Mouse (Mus musculus): Measurements from ENCODE around the gene Ltb. TPM values are rescaled to one million over a fixed set of nuclear protein-coding genes. Genes with fewer than 3 reads are reported as not detected.

Gene Ltb
- polyA plus RNA-seq, 1 experiment from 2014 or later, result 0.63 TPM

- 33% methylated on average over 8 of the region's 8 CpGs for WGBS
- Histone ChIP-seq H3K4me3 (replicated peaks) (peak overlapping the region; percentile 99), H3K36me3 (peaks cover 7% of the 10 kb centered on the region), H3K9me3 (replicated peaks) (no peaks in the 10 kb centered on the region), H3K9ac (replicated peaks) (peak overlapping the region; percentile 36), H3K27ac (replicated peaks) (peak overlapping the region; percentile 93), H3K4me1 (peaks cover 36% of the 10 kb centered on the region), H3K4me2 (peak overlapping the region; percentile 66), H3K27me3 (replicated peaks) (no peaks in the 10 kb centered on the region)
- no peak for ATAC-seq (ENCODE audit: low FRiP score)
These were observed 27.7 kb upstream of the Ltb start for GRCm38 (mm10) chr17:35166352-35167035.

GRCm38 (mm10) chr17:35167794-35168193, 26.4 kb upstream of the Ltb start:
- Histone ChIP-seq H3K27ac (replicated peaks) (no peak overlapping the region), H3K4me2 (no peak overlapping the region), H3K9ac (replicated peaks) (no peak overlapping the region), H3K9me3 (replicated peaks) (no peaks in the 10 kb centered on the region), H3K27me3 (replicated peaks) (no peaks in the 10 kb centered on the region), H3K4me1 (peaks cover 23% of the 10 kb centered on the region), H3K4me3 (replicated peaks) (no peak overlapping the region), H3K36me3 (no peaks in the 10 kb centered on the region)
- WGBS, result 88% methylated on average over 7 of the region's 7 CpGs
- no peak for ATAC-seq (ENCODE audit: low FRiP score)

DNA sequence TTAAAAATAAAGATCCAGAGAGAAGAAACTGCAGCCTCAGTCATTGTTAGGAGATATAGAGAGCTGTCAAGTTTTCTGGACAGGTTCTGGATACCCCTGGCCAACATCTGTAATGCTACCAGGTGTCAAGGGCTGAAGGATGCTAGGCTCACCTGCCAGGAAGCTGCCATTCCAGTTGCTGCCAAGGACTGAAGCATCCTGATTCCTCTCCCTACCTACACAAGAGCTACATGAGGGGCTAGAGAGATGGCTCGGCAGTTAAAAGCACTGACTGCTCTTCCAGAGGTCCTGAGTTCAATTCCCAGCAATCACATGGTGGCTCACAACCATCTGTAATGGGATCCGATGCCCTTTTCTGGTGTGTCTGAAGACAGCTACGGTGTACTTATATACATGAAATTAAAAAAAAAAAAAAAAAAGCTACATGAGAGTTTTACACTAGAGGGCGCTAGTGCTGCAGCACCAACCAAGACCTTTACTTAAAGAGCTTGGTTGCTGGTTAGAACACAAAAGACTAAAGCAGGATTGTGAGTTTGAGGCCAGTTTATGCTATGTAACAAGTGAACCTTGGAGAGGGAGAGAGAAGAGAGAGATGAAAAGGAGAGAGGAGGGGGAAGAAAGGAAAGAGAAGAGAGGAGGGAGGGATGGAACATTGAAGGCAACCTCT, 25.6 kb upstream of the Ltb start:
- no peaks in the 10 kb centered on the region for H3K36me3 ChIP-seq
- H3K27ac ChIP-seq (replicated peaks), result peak overlapping the region; percentile 23; the same call in 1 of the 2 replicates
- 20% methylated on average over 4 of the region's 4 CpGs for whole genome bisulfite sequencing

GRCm38 (mm10) chr17:35172445-35173234, 21.6 kb upstream of the Ltb start:
- Histone ChIP-seq H3K36me3 (no peaks in the 10 kb centered on the region), H3K4me2 (no peak overlapping the region), H3K9ac (replicated peaks) (no peak overlapping the region), H3K27ac (replicated peaks) (no peak overlapping the region), H3K4me1 (no peaks in the 10 kb centered on the region; the same call in 1 of the 2 replicates), H3K4me3 (replicated peaks) (no peak overlapping the region), H3K27me3 (replicated peaks) (no peaks in the 10 kb centered on the region), H3K9me3 (replicated peaks) (no peaks in the 10 kb centered on the region)
- ATAC-seq (ENCODE audit: low FRiP score), result no peak
- 74% methylated on average over 11 of the region's 11 CpGs for WGBS

More for the DNA sequence above, 25.6 kb upstream of the Ltb start:
- Histone ChIP-seq H3K27me3 (replicated peaks) (no peaks in the 10 kb centered on the region), H3K4me2 (no peak overlapping the region), H3K4me3 (replicated peaks) (no peak overlapping the region), H3K9ac (replicated peaks) (no peak overlapping the region), H3K9me3 (replicated peaks) (no peaks in the 10 kb centered on the region), H3K4me1 (peaks cover 14% of the 10 kb centered on the region)
- no peak for ATAC-seq (ENCODE audit: low FRiP score)

- no peak overlapping the region for H3K4me2 ChIP-seq
- H3K27ac ChIP-seq (replicated peaks), result no peak overlapping the region
- ATAC-seq (ENCODE audit: low FRiP score), result no peak
- no peak overlapping the region for H3K9ac ChIP-seq (replicated peaks)
- H3K4me3 ChIP-seq (replicated peaks), result no peak overlapping the region
- no peaks in the 10 kb centered on the region for H3K9me3 ChIP-seq (replicated peaks)
- H3K27me3 ChIP-seq (replicated peaks), result no peaks in the 10 kb centered on the region
- H3K36me3 ChIP-seq, result no peaks in the 10 kb centered on the region
- H3K4me1 ChIP-seq, result no peaks in the 10 kb centered on the region
- WGBS, result 79% methylated on average over 3 of the region's 3 CpGs
These were observed 20.9 kb upstream of the Ltb start for GRCm38 (mm10) chr17:35173329-35173728.

DNA sequence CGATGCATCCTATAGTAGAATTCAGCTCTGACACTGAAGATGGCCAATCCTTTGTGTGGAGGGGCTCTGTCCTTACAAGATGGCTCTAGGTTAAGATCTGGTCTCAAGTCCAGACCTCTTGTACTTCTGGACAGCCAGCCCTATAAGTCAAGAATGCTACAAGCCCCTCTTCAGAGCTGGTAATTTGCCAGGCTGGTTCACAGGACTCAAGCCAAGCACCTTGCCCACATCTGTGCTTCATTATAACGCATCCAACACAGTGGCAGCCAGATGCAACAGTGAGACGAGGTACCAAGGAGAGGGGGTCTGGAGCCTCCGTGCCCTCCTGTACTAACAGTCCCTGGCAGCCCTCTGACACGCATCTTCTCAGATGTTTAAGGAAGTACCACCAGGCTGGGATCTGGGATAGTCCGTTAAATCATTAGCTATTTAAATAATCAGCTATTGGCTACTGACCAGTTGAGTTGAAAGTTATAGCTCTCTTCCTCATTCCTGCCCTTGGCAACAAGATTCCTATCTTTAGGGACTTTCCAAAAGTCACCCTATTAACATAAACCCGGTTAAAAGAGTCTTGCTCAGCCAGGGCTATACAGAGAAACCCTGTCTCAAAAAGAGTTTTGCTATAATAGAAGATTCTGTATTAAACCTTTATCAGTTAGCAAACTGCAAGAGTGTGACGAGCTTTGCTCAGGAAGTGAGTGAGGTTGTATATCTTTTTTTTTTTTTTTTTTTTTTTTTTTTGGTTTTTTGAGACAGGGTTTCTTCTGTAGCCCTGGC, 19.9 kb upstream of the Ltb start:
- ATAC-seq (ENCODE audit: low FRiP score), result no peak
- Histone ChIP-seq H3K4me1 (no peaks in the 10 kb centered on the region), H3K27me3 (replicated peaks) (no peaks in the 10 kb centered on the region), H3K9me3 (replicated peaks) (no peaks in the 10 kb centered on the region), H3K4me2 (no peak overlapping the region), H3K9ac (replicated peaks) (no peak overlapping the region), H3K36me3 (no peaks in the 10 kb centered on the region), H3K4me3 (replicated peaks) (no peak overlapping the region), H3K27ac (replicated peaks) (no peak overlapping the region)
- WGBS, result 78% methylated on average over 8 of the region's 8 CpGs

- 85% methylated on average over 6 of the region's 6 CpGs for WGBS
- H3K27me3 ChIP-seq (replicated peaks), result no peaks in the 10 kb centered on the region
- no peak overlapping the region for H3K27ac ChIP-seq (replicated peaks)
- no peaks in the 10 kb centered on the region for H3K4me1 ChIP-seq
- no peak overlapping the region for H3K9ac ChIP-seq (replicated peaks)
- no peak overlapping the region for H3K4me2 ChIP-seq
- H3K4me3 ChIP-seq (replicated peaks), result no peak overlapping the region
- no peaks in the 10 kb centered on the region for H3K36me3 ChIP-seq
- H3K9me3 ChIP-seq (replicated peaks), result no peaks in the 10 kb centered on the region
- no peak for ATAC-seq (ENCODE audit: low FRiP score)
These were observed 18.9 kb upstream of the Ltb start for GRCm38 (mm10) chr17:35175382-35175781.

- no peak within 1 kb of the TSS for H3K4me3 ChIP-seq (replicated peaks)
- H3K27ac ChIP-seq (replicated peaks), result no peak within 1 kb of the TSS
- H3K9me3 ChIP-seq (replicated peaks), result no peaks in the 10 kb centered on the region
- 51% methylated on average over 2 of the region's 2 CpGs for WGBS
- no peaks in the 10 kb centered on the region for H3K27me3 ChIP-seq (replicated peaks)
- H3K4me1 ChIP-seq, result no peaks in the 10 kb centered on the region
- no peak within 1 kb of the TSS for H3K4me2 ChIP-seq
- H3K9ac ChIP-seq (replicated peaks), result no peak within 1 kb of the TSS
- no peaks in the 10 kb centered on the region for H3K36me3 ChIP-seq
- no peak for ATAC-seq (ENCODE audit: low FRiP score)
These were observed 18.3 kb upstream of the Ltb start, which contains the start of gene Aif1 for GRCm38 (mm10) chr17:35175968-35176367. Aif1 (minus strand) TSS chr17:35176068.

GRCm38 (mm10) chr17:35178528-35178927, 15.7 kb upstream of the Ltb start:
- Histone ChIP-seq H3K4me3 (replicated peaks) (no peak overlapping the region), H3K27me3 (replicated peaks) (no peaks in the 10 kb centered on the region), H3K4me2 (no peak overlapping the region), H3K9me3 (replicated peaks) (no peaks in the 10 kb centered on the region), H3K9ac (replicated peaks) (no peak overlapping the region), H3K36me3 (no peaks in the 10 kb centered on the region), H3K4me1 (no peaks in the 10 kb centered on the region), H3K27ac (replicated peaks) (no peak overlapping the region)
- 15% methylated on average over 5 of the region's 5 CpGs for WGBS
- ATAC-seq (ENCODE audit: low FRiP score), result no peak

GRCm38 (mm10) chr17:35180093-35180492, 14.1 kb upstream of the Ltb start:
- H3K27ac ChIP-seq (replicated peaks), result no peak overlapping the region
- ATAC-seq (ENCODE audit: low FRiP score), result no peak
- no peak overlapping the region for H3K9ac ChIP-seq (replicated peaks)
- WGBS, result 84% methylated on average over 5 of the region's 5 CpGs
- no peaks in the 10 kb centered on the region for H3K36me3 ChIP-seq
- no peaks in the 10 kb centered on the region for H3K4me1 ChIP-seq
- H3K4me2 ChIP-seq, result no peak overlapping the region
- no peak overlapping the region for H3K4me3 ChIP-seq (replicated peaks)
- H3K27me3 ChIP-seq (replicated peaks), result no peaks in the 10 kb centered on the region
- no peaks in the 10 kb centered on the region for H3K9me3 ChIP-seq (replicated peaks)

Data from neural tube, embryonic 15.5 days (tissue).